Mouse (Mus musculus) myocyte (in vitro differentiated cells): ENCODE results near the gene Zfr2. TPM values are rescaled to one million over a fixed set of nuclear protein-coding genes. Genes with fewer than 3 reads are reported as not detected.
"Not testable (repeated sequence)": the region's sequence is repeated elsewhere in the genome, so short reads cannot be mapped to it uniquely, and the experiment has no call there.

Experiments used
- H3K27me3 ChIP-seq: one replicate; pipeline ENCODE4 v1.6.1; 2011; ENCODE audit not compliant: control insufficient read depth, insufficient read depth, insufficient read length
- H3K36me3 ChIP-seq: one replicate; pipeline ENCODE4 v1.6.1; 2011; ENCODE audit not compliant: control insufficient read depth, insufficient read depth
- H3K4me2 ChIP-seq: one replicate; pipeline ENCODE4 v1.6.1; 2011; ENCODE audit warnings: low read depth, control low read depth
- H3K4me3 ChIP-seq: one replicate; pipeline ENCODE4 v1.5.1; 2011; ENCODE audit warnings: mild to moderate bottlenecking, control low read depth, moderate library complexity
- H3K79me2 ChIP-seq: one replicate; pipeline ENCODE4 v1.6.1; 2011; ENCODE audit not compliant: control insufficient read depth, insufficient read depth
- H3ac ChIP-seq: one replicate; pipeline ENCODE4 v1.6.1; 2011; ENCODE audit not compliant: control insufficient read depth, insufficient read length
- CEBPB ChIP-seq: IDR thresholded peaks from 2 replicates; pipeline ENCODE4 v1.6.1; 2011; ENCODE audit warnings: mild to moderate bottlenecking, moderate library complexity; ENCODE audit not compliant: poor library complexity, insufficient read depth, severe bottlenecking
- E2F4 ChIP-seq: IDR thresholded peaks from one replicate; pipeline ENCODE4 v1.6.1; 2011; ENCODE audit warnings: mild to moderate bottlenecking, control low read depth, moderate library complexity; ENCODE audit not compliant: insufficient read depth
- MAX ChIP-seq: IDR thresholded peaks from one replicate; pipeline ENCODE4 v1.6.1; 2011; ENCODE audit warnings: low read depth, mild to moderate bottlenecking, control low read depth
- MYOD1 ChIP-seq, 3 experiments: IDR thresholded peaks; one replicate each; pipeline ENCODE4 v1.6.1; 2011; ENCODE audit warnings: control low read depth in 2 of 3, low read depth in 2 of 3, mild to moderate bottlenecking in 2 of 3, moderate library complexity in 1 of 3; ENCODE audit not compliant: insufficient read length in 2 of 3, control insufficient read depth in 1 of 3
- MYOG ChIP-seq, 3 experiments: IDR thresholded peaks; one replicate each; pipeline ENCODE4 v1.6.1; 2011; ENCODE audit warnings: control low read depth in 2 of 3, low read depth in 2 of 3, mild to moderate bottlenecking in 2 of 3; ENCODE audit not compliant: insufficient read length in 2 of 3, control insufficient read depth in 1 of 3, insufficient read depth in 1 of 3
- POLR2A ChIP-seq: IDR thresholded peaks from one replicate; pipeline ENCODE4 v1.6.1; 2011; ENCODE audit warnings: low read depth, mild to moderate bottlenecking, control low read depth, moderate library complexity; ENCODE audit not compliant: insufficient read length
- POLR2AphosphoS2 ChIP-seq: IDR thresholded peaks from one replicate; pipeline ENCODE4 v1.6.1; 2011; ENCODE audit warnings: low read depth, control low read depth; ENCODE audit not compliant: insufficient read length
- REST ChIP-seq: IDR thresholded peaks from one replicate; pipeline ENCODE4 v1.6.1; 2011; ENCODE audit warnings: mild to moderate bottlenecking, control low read depth, moderate library complexity; ENCODE audit not compliant: insufficient read depth, insufficient read length
- SRF ChIP-seq: IDR thresholded peaks from one replicate; pipeline ENCODE4 v1.6.1; 2011; ENCODE audit warnings: low read depth; ENCODE audit not compliant: control insufficient read depth, insufficient read length
- TCF12 ChIP-seq: IDR thresholded peaks from one replicate; pipeline ENCODE4 v1.6.1; 2011; ENCODE audit warnings: mild to moderate bottlenecking, control low read depth; ENCODE audit not compliant: poor library complexity, insufficient read depth, severe bottlenecking
- TCF3 ChIP-seq: IDR thresholded peaks from one replicate; pipeline ENCODE4 v1.6.1; 2011; ENCODE audit warnings: low read depth, control low read depth; ENCODE audit not compliant: insufficient read length
- USF1 ChIP-seq: IDR thresholded peaks from one replicate; pipeline ENCODE4 v1.6.1; 2011; ENCODE audit warnings: low read depth, mild to moderate bottlenecking, control low read depth, moderate library complexity
- polyA plus RNA-seq: library from polyadenylated mRNA; unstranded; fragments of >200 nt; fragmentation: generic; extraction: Trizol; gene quantifications from one replicate; pipeline ENCODE4 v1.2.1, GENCODE M21; 2012; ENCODE audit warnings: missing spikeins

Gene Zfr2
- polyA plus RNA-seq, 1 experiment: 2.3 TPM

GRCm38 (mm10) chr10:81216810-81217209 lies 16.1 kb upstream of the Zfr2 start:
- Histone ChIP-seq H3K4me2 (no peak overlapping the region), H3K36me3 (no peaks in the 10 kb centered on the region), H3K4me3 (no peak overlapping the region), H3ac (no peak overlapping the region), H3K27me3 (peaks cover 14% of the 10 kb centered on the region), H3K79me2 (no peaks in the 10 kb centered on the region)
- TF ChIP-seq MYOG (IDR thresholded peaks at IDR 0.05; ENCODE audit: control insufficient read depth in 1 of 3, insufficient read depth in 1 of 3, insufficient read length in 2 of 3, low read depth in 2 of 3) (no peak), REST (no peak), TCF12 (no peak), POLR2AphosphoS2 (no peak), MYOD1 (IDR thresholded peaks at IDR 0.05; ENCODE audit: control insufficient read depth in 1 of 3, insufficient read length in 2 of 3, low read depth in 2 of 3) (no peak), CEBPB (no peak), TCF3 (no peak), POLR2A (no peak), USF1 (no peak), SRF (no peak), E2F4 (no peak), MAX (no peak)

- H3K79me2 ChIP-seq, H3K4me2 ChIP-seq, H3K4me3 ChIP-seq, H3K36me3 ChIP-seq, H3ac ChIP-seq: not testable (repeated sequence)
- peaks cover 14% of the 10 kb centered on the region for H3K27me3 ChIP-seq
Observed at GRCm38 (mm10) chr10:81217267-81217666, 15.7 kb upstream of the Zfr2 start.

- H3K27me3 ChIP-seq: peaks cover 14% of the 10 kb centered on the region
- no peak overlapping the region for H3K4me3 ChIP-seq
- no peaks in the 10 kb centered on the region for H3K79me2 ChIP-seq
- no peak for TF ChIP-seq SRF
- TF ChIP-seq MYOD1 (IDR thresholded peaks at IDR 0.05; ENCODE audit: control insufficient read depth in 1 of 3, insufficient read length in 2 of 3, low read depth in 2 of 3): no peak
- no peak for TF ChIP-seq TCF3
- no peak for TF ChIP-seq USF1
- no peak for TF ChIP-seq MAX
- no peak for TF ChIP-seq CEBPB
- TF ChIP-seq TCF12: no peak
- TF ChIP-seq MYOG (IDR thresholded peaks at IDR 0.05; ENCODE audit: control insufficient read depth in 1 of 3, insufficient read depth in 1 of 3, insufficient read length in 2 of 3, low read depth in 2 of 3): no peak
- TF ChIP-seq E2F4: no peak
- no peak for TF ChIP-seq POLR2A
- no peak for TF ChIP-seq POLR2AphosphoS2
- no peak for TF ChIP-seq REST
- no peaks in the 10 kb centered on the region for H3K36me3 ChIP-seq
- no peak overlapping the region for H3ac ChIP-seq
- H3K4me2 ChIP-seq: no peak overlapping the region
Observed at GRCm38 (mm10) chr10:81217964-81218363, 15.0 kb upstream of the Zfr2 start.

- Histone ChIP-seq H3K79me2 (no peaks in the 10 kb centered on the region), H3ac (no peak overlapping the region), H3K36me3 (no peaks in the 10 kb centered on the region), H3K4me3 (no peak overlapping the region), H3K4me2 (no peak overlapping the region), H3K27me3 (no peaks in the 10 kb centered on the region)
- TF ChIP-seq E2F4 (no peak), MAX (no peak), REST (no peak), POLR2A (no peak), CEBPB (no peak), USF1 (no peak), MYOD1 (IDR thresholded peaks at IDR 0.05; ENCODE audit: control insufficient read depth in 1 of 3, insufficient read length in 2 of 3, low read depth in 2 of 3) (no peak), TCF12 (no peak), POLR2AphosphoS2 (no peak)
Observed at GRCm38 (mm10) chr10:81221402-81222015, 11.4 kb upstream of the Zfr2 start.

GRCm38 (mm10) chr10:81223731-81224130 lies 9.2 kb upstream of the Zfr2 start:
- not testable (repeated sequence) for H3K4me2 ChIP-seq, H3K36me3 ChIP-seq, H3K4me3 ChIP-seq, H3K27me3 ChIP-seq, H3ac ChIP-seq, H3K79me2 ChIP-seq
